Mouse (Mus musculus) olfactory bulb, adult 2 months (tissue): ENCODE results near the gene Mcrip1.

ENCODE experiments used
- CTCF ChIP-seq: fragments of 200-500 bp; IDR thresholded peaks from 2 replicates; pipeline ENCODE4 v1.5.1; 2012; ENCODE audit warnings: low read depth, mild to moderate bottlenecking, low read length, moderate library complexity; ENCODE audit not compliant: insufficient read depth
- POLR2A ChIP-seq: fragments of 200-500 bp; IDR thresholded peaks from 2 replicates; pipeline ENCODE4 v1.6.1; 2012; ENCODE audit warnings: mild to moderate bottlenecking, low read depth, low read length, moderate library complexity; ENCODE audit not compliant: insufficient read depth

- TF ChIP-seq CTCF: no peak
- no peak for TF ChIP-seq POLR2A
These were observed 32.9 kb upstream of the Mcrip1 start for GRCm38 (mm10) chr11:120582268-120582981.
